In the genomic region with DNA sequence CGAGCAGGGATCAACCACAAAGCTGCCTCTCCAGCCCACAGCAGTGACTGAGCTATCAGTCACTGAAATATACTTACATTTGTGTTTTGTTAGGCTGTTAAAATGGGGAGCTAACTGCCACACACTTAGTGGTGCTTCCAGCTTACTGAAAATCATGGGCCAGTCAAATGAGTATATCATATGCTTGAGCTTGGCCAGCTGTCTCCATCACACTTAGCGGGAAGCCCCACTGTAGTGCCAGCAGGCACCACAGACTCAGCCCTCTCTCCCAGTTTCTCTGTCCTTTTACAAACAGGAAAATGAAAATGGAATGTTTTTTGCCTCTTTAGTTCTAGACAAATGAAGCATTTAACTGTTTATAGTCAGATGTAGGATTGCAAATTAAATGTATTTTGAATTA, we compare ENCODE assay signal across 16 mouse cellular contexts. TPM values are rescaled to one million over a fixed set of nuclear protein-coding genes. Genes with fewer than 3 reads are reported as not detected.
A peak's percentile ranks its signal among the peaks of the same experiment; 100 is the strongest.
DNase-seq lines count a peak whose midpoint lies in the region; ATAC-seq and TF ChIP-seq lines count a peak whose summit lies in the region.
"Had no signal": no experiment of that assay in that cellular context is flagged by ENCODE, and none has a peak within 500 bp of the region (broad histone marks: within the 10 kb centered on the region; RNA-seq: fewer than 3 reads in every experiment).

No protein-coding gene starts in this region.

- H3K27ac ChIP-seq in forebrain, postnatal 0 days (ENCODE audit: low read depth, low read length), result no peak overlapping the region
- H3K27ac ChIP-seq in forebrain, embryonic 14.5 days (ENCODE audit: low read depth, low read length), result no peak overlapping the region
- H3K27ac ChIP-seq: embryonic facial prominence, embryonic 10.5 days; embryonic facial prominence, embryonic 12.5 days; forebrain, embryonic 12.5 days; forebrain, embryonic 15.5 days had no signal

- peak; percentile 22 for DNase-seq in forebrain, postnatal 0 days
- no peak for DNase-seq in forebrain, embryonic 14.5 days (ENCODE audit: low spot score)
- peak; percentile 25 for DNase-seq in layer of hippocampus, adult 11-12 months (ENCODE audit: low spot score)
- DNase-seq in layer of hippocampus, postnatal 36 days, result no peak
- DNase-seq in brain, adult 2 months (ENCODE audit: low read depth, low spot score), result peak; percentile 33
- no peak for DNase-seq in urinary bladder, adult 18-20 months (ENCODE audit: low spot score in 2 of 2)
- DNase-seq: adrenal gland, adult 2 months; adrenal gland, postnatal 10 days; adrenal gland, postnatal 25 days; cerebellum, adult 11-12 months; cerebellum, adult 2 months; cerebellum, adult 9-10 months had no signal

- H3K36me3 ChIP-seq in forebrain, postnatal 0 days (ENCODE audit: insufficient read depth), result peaks cover 28% of the 10 kb centered on the region
- 0 out of 2 replicates have a peak, but pooled peaks cover 4% of the 10 kb centered on the region for H3K36me3 ChIP-seq in forebrain, embryonic 14.5 days (ENCODE audit: control insufficient read depth, insufficient read depth, low read length)
- H3K36me3 ChIP-seq: forebrain, embryonic 12.5 days had no signal

- no peak overlapping the region for H3K4me3 ChIP-seq in forebrain, postnatal 0 days (ENCODE audit: low read depth, low read length)
- H3K4me3 ChIP-seq in forebrain, embryonic 14.5 days (ENCODE audit: low read depth, low read length), result no peak overlapping the region
- H3K4me3 ChIP-seq: embryonic facial prominence, embryonic 10.5 days; embryonic facial prominence, embryonic 12.5 days; forebrain, embryonic 12.5 days; forebrain, embryonic 15.5 days had no signal

- H3K27me3 ChIP-seq in forebrain, postnatal 0 days (ENCODE audit: insufficient read depth, low read length), result no peaks in the 10 kb centered on the region
- no peaks in the 10 kb centered on the region for H3K27me3 ChIP-seq in forebrain, embryonic 14.5 days (replicated peaks; ENCODE audit: control insufficient read depth, insufficient read depth, low read length)
- H3K27me3 ChIP-seq: embryonic facial prominence, embryonic 12.5 days; forebrain, embryonic 12.5 days; forebrain, embryonic 15.5 days had no signal

- TF ChIP-seq CTCF in forebrain, postnatal 0 days (IDR thresholded peaks at IDR 0.05; ENCODE audit: low read depth), result no peak

- H3K4me2 ChIP-seq in forebrain, postnatal 0 days (ENCODE audit: low read depth), result no peak overlapping the region
- H3K4me2 ChIP-seq in forebrain, embryonic 14.5 days (ENCODE audit: low read length), result no peak overlapping the region
- H3K4me2 ChIP-seq: embryonic facial prominence, embryonic 12.5 days; forebrain, embryonic 12.5 days; forebrain, embryonic 15.5 days had no signal

- no peaks in the 10 kb centered on the region for H3K4me1 ChIP-seq in forebrain, postnatal 0 days (ENCODE audit: insufficient read depth)
- H3K4me1 ChIP-seq in forebrain, embryonic 14.5 days (ENCODE audit: control insufficient read depth, insufficient read depth, low read length), result no peaks in the 10 kb centered on the region
- H3K4me1 ChIP-seq: embryonic facial prominence, embryonic 10.5 days; embryonic facial prominence, embryonic 12.5 days; forebrain, embryonic 12.5 days; forebrain, embryonic 15.5 days had no signal

- no peaks in the 10 kb centered on the region for H3K9me3 ChIP-seq in forebrain, postnatal 0 days (ENCODE audit: low read length)
- H3K9me3 ChIP-seq in forebrain, embryonic 14.5 days (replicated peaks; ENCODE audit: control insufficient read depth, low read length), result no peaks in the 10 kb centered on the region
- H3K9me3 ChIP-seq: embryonic facial prominence, embryonic 10.5 days; embryonic facial prominence, embryonic 12.5 days; forebrain, embryonic 12.5 days; forebrain, embryonic 15.5 days had no signal

- ATAC-seq in forebrain, postnatal 0 days, result peak; percentile 84
- no peak for ATAC-seq in forebrain, embryonic 14.5 days
- ATAC-seq: forebrain, embryonic 15.5 days had no signal

- no peak overlapping the region for H3K9ac ChIP-seq in forebrain, postnatal 0 days
- no peak overlapping the region for H3K9ac ChIP-seq in forebrain, embryonic 14.5 days (ENCODE audit: low read length)
- H3K9ac ChIP-seq: embryonic facial prominence, embryonic 12.5 days; forebrain, embryonic 12.5 days; forebrain, embryonic 15.5 days had no signal

- whole genome bisulfite sequencing in forebrain, postnatal 0 days, result 76% methylated on average over 2 of the region's 2 CpGs
- 87% methylated on average over 2 of the region's 2 CpGs for WGBS in forebrain, embryonic 14.5 days

RNA-seq across cellular contexts. Expression of a gene that starts 21.6 kb away (rescaled TPM):
- total RNA-seq in forebrain, postnatal 0 days (2014; rRNA removed), result 38.5 and 38.6 TPM in 2 replicates
- polyA plus RNA-seq in forebrain, postnatal 0 days (2015; fragmentation: Nextera tagmentation; extraction: Ambion mirVana), result 30.1 and 38.1 TPM in 2 replicates
- 16.6 and 25.0 TPM in 2 replicates for polyA plus RNA-seq in forebrain, embryonic 14.5 days (2014; fragmentation: Nextera tagmentation; extraction: Ambion mirVana)
- 10 to 100 TPM; 35.3 to 41.0 TPM for total RNA-seq in layer of hippocampus, postnatal 36 days (2021)

RNA-seq across cellular contexts. Expression of a gene that starts 48.8 kb away (rescaled TPM):
- 9.9 and 12.8 TPM in 2 replicates for total RNA-seq in forebrain, postnatal 0 days (2014; rRNA removed)
- polyA plus RNA-seq in forebrain, postnatal 0 days (2015; fragmentation: Nextera tagmentation; extraction: Ambion mirVana), result 15.2 and 15.4 TPM in 2 replicates
- 25.0 and 25.9 TPM in 2 replicates for polyA plus RNA-seq in forebrain, embryonic 14.5 days (2014; fragmentation: Nextera tagmentation; extraction: Ambion mirVana)
- total RNA-seq in layer of hippocampus, postnatal 36 days (2021), result 10 to 100 TPM; 16.2 to 19.9 TPM

Comparison
In these comparisons a context has a peak if more than half of its experiments do, and no peak if none do; other contexts are left out.
1. DNase-seq: peak in forebrain, postnatal 0 days (single experiment), layer of hippocampus, adult 11-12 months (single experiment) and brain, adult 2 months (single experiment); none in forebrain, embryonic 14.5 days (single experiment), layer of hippocampus, postnatal 36 days (0 of 2) and urinary bladder, adult 18-20 months (0 of 2).